Mouse (Mus musculus): ENCODE measurements around the gene Pik3ca. TPM values are rescaled to one million over a fixed set of nuclear protein-coding genes. Genes with fewer than 3 reads are reported as not detected.
A peak's percentile ranks its signal among the peaks of the same experiment; 100 is the strongest.

Gene Pik3ca
- polyA plus RNA-seq, 1 experiment from 2014 or later: 14.8 TPM

- H3K4me2 ChIP-seq (replicated peaks): no peak overlapping the region
- no peak overlapping the region for H3K27ac ChIP-seq (replicated peaks)
- 0 out of 2 replicates have a peak, but pooled peaks cover 2% of the 10 kb centered on the region for H3K4me1 ChIP-seq
- no peak overlapping the region for H3K9ac ChIP-seq (replicated peaks)
- no peaks in the 10 kb centered on the region for H3K27me3 ChIP-seq
- ATAC-seq (replicated peaks): no peak
- WGBS: 88% methylated on average over 8 of the region's 8 CpGs
- no peaks in the 10 kb centered on the region for H3K36me3 ChIP-seq
- H3K9me3 ChIP-seq: no peaks in the 10 kb centered on the region
- no peak overlapping the region for H3K4me3 ChIP-seq
Observed at GRCm38 (mm10) chr3:32494387-32495087, 97.1 kb downstream of the Pik3ca start.

DNA sequence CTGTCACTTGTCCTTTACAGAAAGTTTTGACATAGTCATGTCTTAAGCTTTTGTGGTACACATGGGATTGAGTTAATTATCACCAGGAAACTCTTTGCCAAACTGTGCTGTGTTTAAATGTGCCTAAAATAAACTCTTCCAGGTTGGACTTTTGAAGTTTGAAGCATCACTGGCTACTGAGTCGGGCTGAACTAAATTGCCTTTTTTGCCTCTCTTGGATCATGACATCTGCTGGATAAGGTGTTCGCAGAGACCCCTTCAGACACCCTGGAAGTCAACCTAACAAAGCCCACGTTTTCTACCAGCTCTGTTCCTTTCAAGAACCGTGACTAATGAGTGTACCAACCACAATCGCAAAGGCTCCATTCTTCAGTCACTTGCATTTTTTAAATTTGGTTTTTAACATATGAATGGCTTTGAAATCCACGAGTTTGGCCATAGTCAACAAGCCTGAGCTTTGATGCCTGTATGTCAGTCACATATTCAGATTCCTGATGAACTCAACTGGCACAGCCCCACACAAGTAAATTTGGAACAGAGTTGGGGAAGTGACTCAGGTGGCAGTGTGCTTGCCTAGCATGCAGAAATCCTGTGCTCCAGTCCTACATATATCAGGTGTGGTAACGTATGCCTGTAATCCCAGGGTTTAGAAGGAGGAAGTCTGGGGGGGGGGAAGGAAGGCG lies 97.8 kb downstream of the Pik3ca start:
- 0 out of 2 replicates have a peak, but pooled peaks cover 2% of the 10 kb centered on the region for H3K4me1 ChIP-seq
- no peak overlapping the region for H3K4me2 ChIP-seq (replicated peaks)
- H3K9ac ChIP-seq (replicated peaks): no peak overlapping the region
- WGBS: 36% methylated on average over 8 of the region's 8 CpGs
- H3K27ac ChIP-seq (replicated peaks): no peak overlapping the region
- no peaks in the 10 kb centered on the region for H3K9me3 ChIP-seq
- no peak overlapping the region for H3K4me3 ChIP-seq
- H3K36me3 ChIP-seq: no peaks in the 10 kb centered on the region
- H3K27me3 ChIP-seq: no peaks in the 10 kb centered on the region
- no peak for ATAC-seq (replicated peaks)

DNA sequence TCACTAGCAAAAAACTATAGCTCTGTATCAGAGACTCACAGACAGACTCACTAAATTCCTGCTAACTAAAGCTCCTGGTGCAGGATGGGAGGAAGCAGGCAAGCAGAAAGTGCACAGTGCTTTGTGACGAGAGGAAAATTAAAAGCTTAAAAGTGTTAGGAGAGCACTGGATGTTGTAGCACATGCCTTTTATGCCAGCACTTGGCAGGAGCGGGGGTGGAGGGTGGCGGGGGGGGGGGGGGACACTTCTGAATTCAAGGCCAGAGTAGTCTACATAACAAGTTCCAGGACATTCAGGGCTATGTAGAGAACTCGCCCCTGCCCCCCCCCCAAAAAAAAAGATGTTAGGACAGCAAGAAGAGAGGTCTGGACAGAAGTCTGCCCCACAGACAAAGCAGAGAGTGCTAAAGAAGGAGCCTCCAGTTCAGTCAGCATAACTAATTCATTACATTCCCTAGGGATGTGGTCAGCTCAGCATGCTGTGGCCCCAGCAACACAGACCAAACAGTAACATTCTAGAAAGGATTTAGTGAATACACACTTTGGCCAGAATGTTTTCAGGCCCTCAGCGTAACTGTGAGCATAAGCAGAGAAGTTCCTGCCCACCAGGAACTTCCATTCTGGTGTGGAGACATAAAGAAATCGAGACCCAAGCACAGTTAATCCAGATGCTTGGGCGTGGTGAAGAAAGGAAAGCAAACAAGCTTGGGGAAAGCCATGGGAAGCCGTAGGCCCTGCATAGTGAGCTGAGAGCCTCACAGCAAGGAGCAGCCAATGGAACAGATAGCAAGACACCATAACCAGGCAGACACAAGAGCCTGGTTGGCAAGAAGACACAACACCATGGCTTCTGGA lies 98.6 kb downstream of the Pik3ca start:
- H3K27ac ChIP-seq (replicated peaks): no peak overlapping the region
- 30% methylated on average over 8 of the region's 8 CpGs for WGBS
- no peak overlapping the region for H3K4me2 ChIP-seq (replicated peaks)
- H3K9ac ChIP-seq (replicated peaks): no peak overlapping the region
- ATAC-seq (replicated peaks): peak; percentile 74
- H3K27me3 ChIP-seq: no peaks in the 10 kb centered on the region
- no peaks in the 10 kb centered on the region for H3K9me3 ChIP-seq
- 0 out of 2 replicates have a peak, but pooled peaks cover 2% of the 10 kb centered on the region for H3K4me1 ChIP-seq
- no peak overlapping the region for H3K4me3 ChIP-seq
- H3K36me3 ChIP-seq: no peaks in the 10 kb centered on the region

DNA sequence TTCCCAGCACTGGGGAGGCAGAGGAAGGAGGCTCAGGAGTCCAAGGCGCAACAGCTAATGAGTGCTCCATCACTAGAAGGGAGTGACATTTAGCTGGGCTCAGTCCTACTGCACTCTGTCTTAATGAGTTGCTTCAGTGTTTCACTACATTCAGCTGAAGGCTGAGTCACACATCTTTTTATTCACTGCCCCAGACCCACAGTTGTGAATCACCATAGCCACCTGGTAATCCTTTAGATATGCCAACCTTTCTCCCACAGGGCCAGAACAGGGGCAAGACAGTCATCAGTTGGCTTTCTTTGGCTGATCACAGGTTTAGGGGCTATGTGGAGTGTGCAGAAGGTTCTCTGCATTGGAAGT lies 99.2 kb downstream of the Pik3ca start:
- 94% methylated on average over 1 of the region's 1 CpGs for WGBS
- Histone ChIP-seq H3K27me3 (no peaks in the 10 kb centered on the region), H3K4me3 (no peak overlapping the region), H3K4me2 (replicated peaks) (no peak overlapping the region), H3K27ac (replicated peaks) (no peak overlapping the region), H3K36me3 (no peaks in the 10 kb centered on the region), H3K4me1 (0 out of 2 replicates have a peak, but pooled peaks cover 2% of the 10 kb centered on the region), H3K9ac (replicated peaks) (no peak overlapping the region), H3K9me3 (no peaks in the 10 kb centered on the region)
- no peak for ATAC-seq (replicated peaks)

- no peaks in the 10 kb centered on the region for H3K27me3 ChIP-seq
- no peak overlapping the region for H3K4me2 ChIP-seq (replicated peaks)
- H3K9ac ChIP-seq (replicated peaks): no peak overlapping the region
- 0 out of 2 replicates have a peak, but pooled peaks cover 2% of the 10 kb centered on the region for H3K4me1 ChIP-seq
- no peak overlapping the region for H3K27ac ChIP-seq (replicated peaks)
- H3K9me3 ChIP-seq: no peaks in the 10 kb centered on the region
- no peak for ATAC-seq (replicated peaks)
- H3K4me3 ChIP-seq: no peak overlapping the region
- H3K36me3 ChIP-seq: no peaks in the 10 kb centered on the region
- WGBS: 94% methylated on average over 2 of the region's 2 CpGs
Observed at GRCm38 (mm10) chr3:32500346-32500745, 102.9 kb downstream of the Pik3ca start.

- no peak for ATAC-seq (replicated peaks)
- peaks cover 10% of the 10 kb centered on the region for H3K4me1 ChIP-seq
- no peak overlapping the region for H3K9ac ChIP-seq (replicated peaks)
- WGBS: 70% methylated on average over 3 of the region's 3 CpGs
- no peaks in the 10 kb centered on the region for H3K9me3 ChIP-seq
- no peaks in the 10 kb centered on the region for H3K36me3 ChIP-seq
- H3K27me3 ChIP-seq: no peaks in the 10 kb centered on the region
- no peak overlapping the region for H3K27ac ChIP-seq (replicated peaks)
- no peak overlapping the region for H3K4me3 ChIP-seq
- H3K4me2 ChIP-seq (replicated peaks): no peak overlapping the region
Observed at GRCm38 (mm10) chr3:32505841-32506240, 108.4 kb downstream of the Pik3ca start.

DNA sequence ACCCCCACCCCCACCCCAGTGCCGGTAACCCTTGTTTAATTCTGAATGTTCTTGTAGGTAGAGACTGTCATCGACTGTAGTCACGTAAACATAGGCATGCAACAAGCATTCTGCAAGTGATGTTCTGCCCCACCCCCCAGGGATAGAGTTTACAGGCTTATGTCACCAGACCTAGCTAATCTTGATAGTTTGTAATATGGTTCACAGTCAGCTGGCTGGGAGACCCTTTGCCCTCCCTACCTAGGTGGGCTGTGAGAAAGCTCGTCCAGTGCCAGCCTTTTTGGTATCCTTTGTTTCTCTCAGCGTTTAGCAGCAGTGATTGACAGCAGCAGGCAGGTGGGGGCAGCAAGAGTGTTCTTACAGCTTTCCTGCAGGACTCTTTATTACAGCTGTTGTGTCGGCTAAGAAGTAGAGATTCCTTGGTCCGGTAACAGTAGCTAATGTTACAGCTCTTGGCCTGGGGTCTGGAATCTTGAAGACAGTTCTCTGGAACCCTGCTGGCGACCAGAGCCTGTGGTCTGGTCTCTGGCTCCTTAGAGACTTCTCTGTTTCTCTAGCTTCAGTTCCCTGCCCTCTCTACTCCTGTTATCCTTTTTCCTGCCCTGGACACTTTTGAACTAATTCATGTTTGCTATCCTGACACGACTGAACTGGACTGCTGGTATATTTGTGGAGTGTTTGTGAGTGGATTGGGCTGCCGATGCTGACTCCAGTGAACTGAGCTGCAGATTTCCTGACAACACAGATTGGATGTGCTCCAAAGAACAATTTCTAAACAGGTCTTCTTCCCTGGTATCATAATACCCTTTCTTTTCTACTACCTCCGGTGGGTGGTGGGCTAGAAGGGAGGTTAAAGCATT lies 109.1 kb downstream of the Pik3ca start:
- no peak overlapping the region for H3K4me2 ChIP-seq (replicated peaks)
- no peaks in the 10 kb centered on the region for H3K27me3 ChIP-seq
- no peak overlapping the region for H3K4me3 ChIP-seq
- H3K9me3 ChIP-seq: no peaks in the 10 kb centered on the region
- peaks cover 17% of the 10 kb centered on the region for H3K4me1 ChIP-seq
- H3K36me3 ChIP-seq: no peaks in the 10 kb centered on the region
- H3K9ac ChIP-seq (replicated peaks): no peak overlapping the region
- 56% methylated on average over 11 of the region's 11 CpGs for WGBS
- no peak overlapping the region for H3K27ac ChIP-seq (replicated peaks)
- no peak for ATAC-seq (replicated peaks)

DNA sequence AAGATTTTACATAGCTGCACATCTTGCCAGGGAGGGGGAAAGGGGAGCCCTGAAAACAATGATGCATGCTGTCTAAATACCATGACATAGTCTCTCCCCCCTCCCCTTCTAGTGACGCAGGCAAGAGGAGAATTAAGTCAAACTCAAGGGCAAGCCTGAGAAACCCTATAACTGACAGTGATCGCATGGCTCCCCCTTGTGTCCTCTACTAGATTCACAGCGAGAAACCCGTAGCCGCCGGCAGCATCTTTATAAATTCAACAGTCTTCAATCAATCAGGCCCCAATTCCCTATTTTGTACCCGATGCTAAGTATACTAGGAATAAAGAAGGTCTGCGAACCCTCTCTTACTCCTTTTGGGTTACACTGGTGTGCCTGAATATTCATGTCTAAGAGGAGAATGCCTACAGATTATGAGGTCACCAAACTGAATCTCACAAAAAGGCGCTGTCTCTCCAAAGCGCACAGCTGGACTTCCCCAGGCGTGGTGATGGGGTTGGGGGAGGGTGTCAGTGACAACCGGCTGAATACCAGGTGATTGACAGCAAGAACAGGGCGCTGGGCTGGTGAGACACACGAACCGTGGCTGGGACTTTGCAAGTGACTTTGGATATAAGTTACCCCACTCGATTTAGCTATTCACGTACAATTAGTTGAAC lies 111.3 kb downstream of the Pik3ca start:
- peak; percentile 36 for ATAC-seq (replicated peaks)
- Histone ChIP-seq H3K9me3 (no peaks in the 10 kb centered on the region), H3K4me3 (peak overlapping the region; percentile 19), H3K27ac (replicated peaks) (no peak overlapping the region), H3K27me3 (no peaks in the 10 kb centered on the region), H3K9ac (replicated peaks) (no peak overlapping the region), H3K4me2 (replicated peaks) (peak overlapping the region; percentile 44), H3K36me3 (0 out of 2 replicates have a peak, but pooled peaks cover 2% of the 10 kb centered on the region), H3K4me1 (peaks cover 29% of the 10 kb centered on the region)
- WGBS: 1% methylated on average over 17 of the region's 17 CpGs

DNA sequence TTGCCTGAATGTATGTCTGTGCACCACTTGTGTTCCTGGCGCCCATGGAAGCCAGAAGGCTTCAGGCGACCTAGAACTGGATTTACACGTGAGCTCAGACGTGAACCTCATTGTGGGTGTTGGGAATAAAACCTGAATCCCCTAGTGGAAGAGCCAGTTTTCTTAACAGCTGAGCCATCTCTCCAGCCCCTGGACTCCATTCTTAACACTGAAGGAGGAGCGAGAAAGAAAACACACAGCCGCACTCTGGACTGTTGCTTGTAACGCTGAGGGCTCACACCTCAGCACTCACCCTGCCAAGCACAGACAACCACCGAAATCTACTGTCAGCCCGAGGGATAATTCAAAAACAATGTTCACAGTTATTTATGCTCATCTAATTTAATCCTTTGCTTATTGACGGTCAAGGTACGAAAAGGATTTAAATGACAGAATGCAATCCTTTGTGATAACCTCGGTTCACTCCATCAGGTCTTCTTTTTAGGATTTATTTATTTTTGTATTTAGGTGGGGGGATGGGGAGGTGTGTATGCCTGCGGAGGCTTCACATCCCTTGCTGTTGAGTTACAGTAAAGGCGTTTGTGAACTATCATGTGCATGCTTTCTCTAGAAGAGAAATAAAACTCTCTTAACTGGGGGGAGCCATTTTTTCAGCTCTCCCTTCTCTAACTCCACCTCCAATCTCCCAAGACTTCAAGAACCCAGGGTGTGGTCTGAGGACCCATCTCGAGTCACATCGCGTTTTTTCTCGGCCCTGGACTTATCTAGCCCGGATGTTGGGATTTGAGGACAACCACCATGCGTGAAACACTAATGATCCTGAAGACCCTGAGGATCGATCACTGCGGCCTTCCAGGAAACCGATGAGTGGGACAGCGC lies 112.3 kb downstream of the Pik3ca start, which contains the start of gene Zfp639:
TSS of gene Zfp639 (plus strand) at position 764 of the 879 bp plus-strand sequence.
- H3K9me3 ChIP-seq: no peaks in the 10 kb centered on the region
- H3K4me3 ChIP-seq: peak within 1 kb of the TSS; percentile 91
- peak within 1 kb of the TSS; percentile 68 for H3K4me2 ChIP-seq (replicated peaks)
- H3K36me3 ChIP-seq: peaks cover 5% of the 10 kb centered on the region; the same call in 1 of the 2 replicates
- no peaks in the 10 kb centered on the region for H3K27me3 ChIP-seq
- WGBS: 7% methylated on average over 24 of the region's 24 CpGs
- no peak; the same call in none of the 2 replicates for ATAC-seq (replicated peaks)
- peaks cover 29% of the 10 kb centered on the region for H3K4me1 ChIP-seq
- peak within 1 kb of the TSS; percentile 96 for H3K9ac ChIP-seq (replicated peaks)
- H3K27ac ChIP-seq (replicated peaks): peak within 1 kb of the TSS; percentile 76
